Mouse (Mus musculus) CH12.LX (cell line): ENCODE measurements around the gene Srsf7.

Source experiments
- EP300 ChIP-seq: IDR thresholded peaks from 2 replicates; pipeline ENCODE4 v1.6.1; 2011; ENCODE audit warnings: low read length, improper control_type of control experiment
- MEF2A ChIP-seq: IDR thresholded peaks from 2 replicates; pipeline ENCODE4 v1.6.1; 2014; ENCODE audit warnings: low read depth, mild to moderate bottlenecking, inconsistent platforms, low read length, improper control_type of control experiment, borderline replicate concordance
- MXI1 ChIP-seq: IDR thresholded peaks from 2 replicates; pipeline ENCODE4 v1.6.1; 2011; ENCODE audit warnings: mild to moderate bottlenecking, low read depth, low read length, improper control_type of control experiment
- PAX5 ChIP-seq: IDR thresholded peaks from 2 replicates; pipeline ENCODE4 v1.6.1; 2012; ENCODE audit warnings: low read length, inconsistent platforms, mixed read lengths
- POLR2A ChIP-seq: IDR thresholded peaks from 2 replicates; pipeline ENCODE4 v1.6.1; 2011; ENCODE audit warnings: low read depth, mild to moderate bottlenecking, improper control_type of control experiment, low read length

- TF ChIP-seq MXI1 (no peak), MEF2A (no peak), POLR2A (no peak), PAX5 (no peak), EP300 (no peak)
These were observed 46.7 kb downstream of the Srsf7 start for GRCm38 (mm10) chr17:80160454-80160853.
